Mouse (Mus musculus) stomach, embryonic 14.5 days (tissue): ENCODE measurements around the gene Slc26a10. TPM values are rescaled to one million over a fixed set of nuclear protein-coding genes. Genes with fewer than 3 reads are reported as not detected.
A peak's percentile ranks its signal among the peaks of the same experiment; 100 is the strongest.

Source experiments
- ATAC-seq: fragments of 200-750 bp; cut with Nextera tagmentation; 2 replicates; pipeline ENCODE4 v1.8.0; 2017; ENCODE audit warnings: low read depth, moderate TSS enrichment; ENCODE audit not compliant: insufficient number of reproducible peaks, insufficient read depth, low FRiP score
- H3K27ac ChIP-seq: fragments of 300-500 bp; sonication (generic); 2 replicates; pipeline ENCODE4 v1.5.1; 2014; ENCODE audit warnings: mild to moderate bottlenecking, low read length, moderate library complexity, mixed read lengths
- H3K27me3 ChIP-seq: fragments of 300-500 bp; sonication (generic); 2 replicates; pipeline ENCODE4 v1.6.1; 2014; ENCODE audit warnings: low read length, control low read depth, mixed read lengths; ENCODE audit not compliant: control insufficient read depth, insufficient read depth
- H3K36me3 ChIP-seq: fragments of 300-500 bp; sonication (generic); 2 replicates; pipeline ENCODE4 v1.6.1; 2014; ENCODE audit warnings: mild to moderate bottlenecking, control low read depth, low read length, moderate library complexity, mixed read lengths; ENCODE audit not compliant: control insufficient read depth, insufficient read depth
- H3K4me1 ChIP-seq: fragments of 300-500 bp; sonication (generic); 2 replicates; pipeline ENCODE4 v1.6.1; 2014; ENCODE audit warnings: low read length, control low read depth, mixed read lengths; ENCODE audit not compliant: control insufficient read depth, insufficient read depth
- H3K4me2 ChIP-seq: fragments of 300-500 bp; sonication (generic); replicated peaks from 2 replicates; pipeline ENCODE4 v1.6.1; 2014; ENCODE audit warnings: low read depth, low read length, control low read depth
- H3K4me3 ChIP-seq: fragments of 300-500 bp; sonication (generic); 2 replicates; pipeline ENCODE4 v1.5.1; 2014; ENCODE audit warnings: low read depth, low read length, control low read depth
- H3K9ac ChIP-seq: fragments of 300-500 bp; sonication (generic); replicated peaks from 2 replicates; pipeline ENCODE4 v1.6.1; 2014; ENCODE audit warnings: low read depth, mild to moderate bottlenecking, control low read depth, low read length, moderate library complexity, mixed read lengths
- H3K9me3 ChIP-seq: fragments of 300-500 bp; sonication (generic); 2 replicates; pipeline ENCODE4 v1.6.1; 2016; ENCODE audit warnings: low read depth, low read length, control low read depth; ENCODE audit not compliant: control insufficient read depth
- WGBS: fragments of 180-500 bp; shearing (Covaris S2); extraction: QIAGEN DNeasy Blood & Tissue Kit; methylation state at CpG from one replicate; pipeline ENCODE4 v1.1.7; 2014; 5-methylcytosine and 5-hydroxymethylcytosine counted together
- polyA plus RNA-seq: library from polyadenylated mRNA; unstranded; fragments of >200 nt; fragmentation: Nextera tagmentation; extraction: Ambion mirVana; gene quantifications from 2 replicates; pipeline ENCODE4 v1.2.1, GENCODE M21; 2014

The Slc26a10 gene
- polyA plus RNA-seq, 1 experiment from 2014 or later, result 0.82 TPM

DNA sequence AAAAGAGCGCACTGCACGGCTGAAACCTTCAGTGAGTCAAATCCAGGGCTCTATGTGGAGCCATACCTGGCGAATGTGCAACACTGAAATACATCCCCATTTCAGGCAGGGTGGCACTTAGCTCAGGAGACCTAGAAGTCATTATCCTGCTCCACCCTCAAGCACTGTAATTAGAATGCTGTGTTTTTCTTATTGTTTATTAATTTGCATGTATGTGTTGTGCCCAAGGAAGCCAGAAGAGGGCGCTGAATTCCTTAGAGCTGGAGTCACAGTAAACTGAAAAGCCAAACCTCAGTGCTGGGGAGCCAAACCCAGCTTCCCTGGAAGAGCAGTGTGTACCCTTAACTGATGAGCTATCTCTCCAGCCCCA is 57.0 kb downstream of the Slc26a10 start:
- 0 out of 2 replicates have a peak overlapping the region, but pooled peaks have one; percentile 5 for H3K4me3 ChIP-seq
- peaks cover 11% of the 10 kb centered on the region; the same call in 1 of the 2 replicates for H3K4me1 ChIP-seq
- H3K9me3 ChIP-seq, result no peaks in the 10 kb centered on the region
- H3K27me3 ChIP-seq, result no peaks in the 10 kb centered on the region
- no peak overlapping the region for H3K9ac ChIP-seq
- peak overlapping the region; percentile 36 for H3K4me2 ChIP-seq
- H3K36me3 ChIP-seq, result peaks cover 2% of the 10 kb centered on the region
- no peak overlapping the region for H3K27ac ChIP-seq
- WGBS, result 16% methylated on average over 4 of the region's 4 CpGs
- no peak for ATAC-seq

GRCm38 (mm10) chr10:127122784-127123435 is 57.5 kb downstream of the Slc26a10 start:
- ATAC-seq, result peak; percentile 37; the same call in 1 of the 2 replicates
- peaks cover 11% of the 10 kb centered on the region; the same call in 1 of the 2 replicates for H3K4me1 ChIP-seq
- H3K36me3 ChIP-seq, result peaks cover 3% of the 10 kb centered on the region
- H3K4me3 ChIP-seq, result 0 out of 2 replicates have a peak overlapping the region, but pooled peaks have one; percentile 5
- WGBS, result 14% methylated on average over 13 of the region's 13 CpGs
- H3K27ac ChIP-seq, result no peak overlapping the region
- H3K27me3 ChIP-seq, result no peaks in the 10 kb centered on the region
- no peak overlapping the region for H3K9ac ChIP-seq
- peak overlapping the region; percentile 36 for H3K4me2 ChIP-seq
- H3K9me3 ChIP-seq, result no peaks in the 10 kb centered on the region

- no peak for ATAC-seq
- Histone ChIP-seq H3K4me3 (no peak overlapping the region), H3K36me3 (peaks cover 3% of the 10 kb centered on the region), H3K4me2 (no peak overlapping the region), H3K9ac (no peak overlapping the region), H3K27ac (no peak overlapping the region), H3K4me1 (peaks cover 11% of the 10 kb centered on the region; the same call in 1 of the 2 replicates), H3K27me3 (no peaks in the 10 kb centered on the region), H3K9me3 (no peaks in the 10 kb centered on the region)
- WGBS, result 80% methylated on average over 3 of the region's 3 CpGs
Measured at GRCm38 (mm10) chr10:127122018-127122417, 58.4 kb downstream of the Slc26a10 start.

Other genes starting within 250 kb of the Slc26a10 start
- 103 and 107 TPM in 2 replicates for gene Ctdsp2, start 201.9 kb downstream of the Slc26a10 start, polyA plus RNA-seq
- gene Avil, start 179.9 kb downstream of the Slc26a10 start, polyA plus RNA-seq, result 0.29 and 0.58 TPM in 2 replicates
- gene Tsfm, start 149.8 kb downstream of the Slc26a10 start, polyA plus RNA-seq, result 78.6 and 83.7 TPM in 2 replicates
- 65.5 and 70.6 TPM in 2 replicates for gene Mettl1, start 139.2 kb downstream of the Slc26a10 start, polyA plus RNA-seq
- gene Eef1akmt3, start 139.1 kb downstream of the Slc26a10 start, polyA plus RNA-seq, result 0.80 and 1.1 TPM in 2 replicates
- gene Cyp27b1, start 132.4 kb downstream of the Slc26a10 start, polyA plus RNA-seq, result 0.13 and 0.18 TPM in 2 replicates
- 2.0 and 2.3 TPM in 2 replicates for gene March9, start 120.5 kb downstream of the Slc26a10 start, polyA plus RNA-seq
- gene Cdk4, start 117.1 kb downstream of the Slc26a10 start, polyA plus RNA-seq, result 1,788 and 1,817 TPM in 2 replicates
- gene Tspan31, start 110.4 kb downstream of the Slc26a10 start, polyA plus RNA-seq, result 124 and 141 TPM in 2 replicates
- 0.27 and 0.56 TPM in 2 replicates for gene Agap2, start 105.4 kb downstream of the Slc26a10 start, polyA plus RNA-seq
- 47.8 and 52.7 TPM in 2 replicates for gene Os9, start 59.5 kb downstream of the Slc26a10 start, polyA plus RNA-seq
- 27.7 and 29.4 TPM in 2 replicates for gene B4galnt1, start 15.4 kb downstream of the Slc26a10 start, polyA plus RNA-seq
- gene Arhgef25, start 9.4 kb upstream of the Slc26a10 start, polyA plus RNA-seq, result 64.0 and 71.1 TPM in 2 replicates
- gene Dtx3, start 15.1 kb upstream of the Slc26a10 start, polyA plus RNA-seq, result 123 and 125 TPM in 2 replicates
- 22.7 and 22.9 TPM in 2 replicates for gene Pip4k2c, start 30.9 kb upstream of the Slc26a10 start, polyA plus RNA-seq
- 7.7 and 7.8 TPM in 2 replicates for gene Kif5a, start 82.7 kb upstream of the Slc26a10 start, polyA plus RNA-seq
- 161 and 177 TPM in 2 replicates for gene Dctn2, start 85.7 kb upstream of the Slc26a10 start, polyA plus RNA-seq
- 22.2 and 23.2 TPM in 2 replicates for gene Mbd6, start 108.4 kb upstream of the Slc26a10 start, polyA plus RNA-seq
- gene Mars, start 131.1 kb upstream of the Slc26a10 start, polyA plus RNA-seq, result 96.9 and 107 TPM in 2 replicates
- gene Arhgap9, start 141.3 kb upstream of the Slc26a10 start, polyA plus RNA-seq, result 3.2 and 3.9 TPM in 2 replicates
- gene Gli1, start 161.3 kb upstream of the Slc26a10 start, polyA plus RNA-seq, result 15.5 and 17.6 TPM in 2 replicates
- gene Inhbe, start 173.8 kb upstream of the Slc26a10 start, polyA plus RNA-seq, result not detected in 2 replicates
- 0.35 TPM in 1 of 2 replicates, not detected in the other for gene Inhbc, start 189.8 kb upstream of the Slc26a10 start, polyA plus RNA-seq
- 34.9 and 37.3 TPM in 2 replicates for gene R3hdm2, start 199.7 kb upstream of the Slc26a10 start, polyA plus RNA-seq